Mouse (Mus musculus): ENCODE data around the gene Prr7. TPM values are rescaled to one million over a fixed set of nuclear protein-coding genes. Genes with fewer than 3 reads are reported as not detected.

Gene Prr7
- polyA plus RNA-seq, 1 experiment from 2014 or later: 4.9 TPM

- WGBS: 73% methylated on average over 6 of the region's 6 CpGs
- no peaks in the 10 kb centered on the region for H3K9me3 ChIP-seq (ENCODE audit: control insufficient read depth, low read length)
- no peaks in the 10 kb centered on the region for H3K27me3 ChIP-seq (replicated peaks; ENCODE audit: control insufficient read depth, insufficient read depth, low read length)
- peak overlapping the region; percentile 85 for H3K4me2 ChIP-seq (ENCODE audit: low read length)
- no peak overlapping the region; the same call in 1 of the 2 replicates for H3K4me3 ChIP-seq (ENCODE audit: low read length)
- H3K27ac ChIP-seq (ENCODE audit: low read depth, low read length): no peak overlapping the region
- no peak for ATAC-seq
- peak overlapping the region; percentile 90; the same call in 1 of the 2 replicates for H3K9ac ChIP-seq (ENCODE audit: low read depth, low read length)
- H3K36me3 ChIP-seq (ENCODE audit: control insufficient read depth, insufficient read depth, low read length): peaks cover 9% of the 10 kb centered on the region; the same call in 1 of the 2 replicates
- H3K4me1 ChIP-seq (ENCODE audit: control insufficient read depth, insufficient read depth, low read depth, low read length): peaks cover 16% of the 10 kb centered on the region
These were observed 17.5 kb upstream of the Prr7 start for GRCm38 (mm10) chr13:55446483-55447105.

- peaks cover 14% of the 10 kb centered on the region for H3K36me3 ChIP-seq (ENCODE audit: control insufficient read depth, insufficient read depth, low read length)
- no peak overlapping the region for H3K4me3 ChIP-seq (ENCODE audit: low read length)
- H3K9ac ChIP-seq (ENCODE audit: low read depth, low read length): no peak overlapping the region
- no peak for ATAC-seq
- H3K27me3 ChIP-seq (replicated peaks; ENCODE audit: control insufficient read depth, insufficient read depth, low read length): no peaks in the 10 kb centered on the region
- peaks cover 16% of the 10 kb centered on the region for H3K4me1 ChIP-seq (ENCODE audit: control insufficient read depth, insufficient read depth, low read depth, low read length)
- 63% methylated on average over 3 of the region's 3 CpGs for WGBS
- H3K9me3 ChIP-seq (ENCODE audit: control insufficient read depth, low read length): no peaks in the 10 kb centered on the region
- no peak overlapping the region for H3K4me2 ChIP-seq (ENCODE audit: low read length)
- H3K27ac ChIP-seq (ENCODE audit: low read depth, low read length): no peak overlapping the region
These were observed 16.5 kb upstream of the Prr7 start for GRCm38 (mm10) chr13:55447543-55447943.

- no peak for ATAC-seq
- 90% methylated on average over 5 of the region's 5 CpGs for WGBS
- no peaks in the 10 kb centered on the region for H3K9me3 ChIP-seq (ENCODE audit: control insufficient read depth, low read length)
- peaks cover 16% of the 10 kb centered on the region for H3K4me1 ChIP-seq (ENCODE audit: control insufficient read depth, insufficient read depth, low read depth, low read length)
- H3K36me3 ChIP-seq (ENCODE audit: control insufficient read depth, insufficient read depth, low read length): peaks cover 20% of the 10 kb centered on the region
- no peak overlapping the region for H3K4me3 ChIP-seq (ENCODE audit: low read length)
- H3K4me2 ChIP-seq (ENCODE audit: low read length): no peak overlapping the region
- H3K27ac ChIP-seq (ENCODE audit: low read depth, low read length): no peak overlapping the region
- no peak overlapping the region for H3K9ac ChIP-seq (ENCODE audit: low read depth, low read length)
- H3K27me3 ChIP-seq (replicated peaks; ENCODE audit: control insufficient read depth, insufficient read depth, low read length): no peaks in the 10 kb centered on the region
These were observed 15.9 kb upstream of the Prr7 start for GRCm38 (mm10) chr13:55448131-55448530.

DNA sequence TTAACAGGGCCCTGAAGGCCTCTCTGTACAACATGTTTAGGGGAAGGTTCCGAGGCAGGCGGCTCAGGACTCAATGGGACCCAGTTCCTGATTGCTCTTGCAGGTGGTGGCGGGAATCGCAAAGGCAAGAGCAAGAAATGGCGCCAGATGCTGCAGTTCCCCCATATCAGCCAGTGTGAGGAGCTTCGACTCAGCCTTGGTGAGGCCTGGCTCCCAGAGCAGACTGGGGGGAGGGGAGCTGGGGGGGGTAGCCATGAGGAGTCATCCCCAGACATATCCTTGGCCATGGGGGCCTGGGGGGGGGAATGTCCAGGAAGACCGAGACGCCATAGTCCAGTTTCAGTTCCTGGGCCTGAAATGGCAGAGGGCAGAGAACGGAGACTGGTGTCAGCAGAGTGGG is 14.9 kb upstream of the Prr7 start:
- Histone ChIP-seq H3K27me3 (replicated peaks; ENCODE audit: control insufficient read depth, insufficient read depth, low read length) (no peaks in the 10 kb centered on the region), H3K9me3 (ENCODE audit: control insufficient read depth, low read length) (no peaks in the 10 kb centered on the region), H3K4me2 (ENCODE audit: low read length) (no peak overlapping the region), H3K36me3 (ENCODE audit: control insufficient read depth, insufficient read depth, low read length) (peaks cover 26% of the 10 kb centered on the region), H3K4me1 (ENCODE audit: control insufficient read depth, insufficient read depth, low read depth, low read length) (peaks cover 16% of the 10 kb centered on the region), H3K4me3 (ENCODE audit: low read length) (no peak overlapping the region), H3K27ac (ENCODE audit: low read depth, low read length) (no peak overlapping the region), H3K9ac (ENCODE audit: low read depth, low read length) (no peak overlapping the region)
- no peak for ATAC-seq
- 91% methylated on average over 9 of the region's 9 CpGs for WGBS

- H3K27me3 ChIP-seq (replicated peaks; ENCODE audit: control insufficient read depth, insufficient read depth, low read length): no peaks in the 10 kb centered on the region
- no peak overlapping the region for H3K27ac ChIP-seq (ENCODE audit: low read depth, low read length)
- H3K36me3 ChIP-seq (ENCODE audit: control insufficient read depth, insufficient read depth, low read length): peaks cover 29% of the 10 kb centered on the region
- no peak overlapping the region for H3K9ac ChIP-seq (ENCODE audit: low read depth, low read length)
- ATAC-seq: no peak
- 90% methylated on average over 17 of the region's 17 CpGs for WGBS
- H3K4me3 ChIP-seq (ENCODE audit: low read length): no peak overlapping the region
- H3K4me2 ChIP-seq (ENCODE audit: low read length): no peak overlapping the region
- H3K9me3 ChIP-seq (ENCODE audit: control insufficient read depth, low read length): no peaks in the 10 kb centered on the region
- H3K4me1 ChIP-seq (ENCODE audit: control insufficient read depth, insufficient read depth, low read depth, low read length): peaks cover 16% of the 10 kb centered on the region
These were observed 14.2 kb upstream of the Prr7 start for GRCm38 (mm10) chr13:55449679-55450441.

- Histone ChIP-seq H3K4me1 (ENCODE audit: control insufficient read depth, insufficient read depth, low read depth, low read length) (peaks cover 16% of the 10 kb centered on the region), H3K4me2 (ENCODE audit: low read length) (no peak overlapping the region), H3K27ac (ENCODE audit: low read depth, low read length) (no peak overlapping the region), H3K9me3 (ENCODE audit: control insufficient read depth, low read length) (no peaks in the 10 kb centered on the region), H3K9ac (ENCODE audit: low read depth, low read length) (no peak overlapping the region), H3K36me3 (ENCODE audit: control insufficient read depth, insufficient read depth, low read length) (peaks cover 29% of the 10 kb centered on the region), H3K4me3 (ENCODE audit: low read length) (no peak overlapping the region), H3K27me3 (replicated peaks; ENCODE audit: control insufficient read depth, insufficient read depth, low read length) (no peaks in the 10 kb centered on the region)
- 84% methylated on average over 11 of the region's 11 CpGs for WGBS
- 0 out of 2 replicates have a peak, but pooled peaks have one; percentile 22 for ATAC-seq
These were observed 13.5 kb upstream of the Prr7 start for GRCm38 (mm10) chr13:55450511-55450980.

DNA sequence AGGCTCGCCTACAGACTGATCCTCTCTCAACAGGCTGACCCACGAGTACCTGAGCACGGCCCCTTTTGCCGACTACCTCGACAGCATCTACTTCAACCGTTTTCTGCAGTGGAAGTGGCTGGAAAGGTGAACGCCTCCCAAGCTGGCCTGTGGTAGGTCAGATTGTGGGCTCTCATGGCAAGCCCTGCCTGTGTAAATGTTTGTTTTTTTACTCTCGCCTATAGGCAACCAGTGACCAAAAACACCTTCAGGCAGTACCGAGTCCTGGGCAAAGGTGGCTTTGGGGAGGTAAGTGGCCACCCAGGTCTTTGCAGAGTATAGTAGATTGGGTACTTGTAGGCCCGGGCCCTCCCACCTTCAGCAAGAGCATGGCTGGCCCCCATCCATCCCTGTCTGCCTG is 12.8 kb upstream of the Prr7 start:
- no peak overlapping the region for H3K9ac ChIP-seq (ENCODE audit: low read depth, low read length)
- peaks cover 29% of the 10 kb centered on the region for H3K36me3 ChIP-seq (ENCODE audit: control insufficient read depth, insufficient read depth, low read length)
- no peaks in the 10 kb centered on the region for H3K27me3 ChIP-seq (replicated peaks; ENCODE audit: control insufficient read depth, insufficient read depth, low read length)
- H3K4me3 ChIP-seq (ENCODE audit: low read length): no peak overlapping the region
- no peak overlapping the region for H3K27ac ChIP-seq (ENCODE audit: low read depth, low read length)
- ATAC-seq: no peak
- 96% methylated on average over 10 of the region's 10 CpGs for WGBS
- H3K4me2 ChIP-seq (ENCODE audit: low read length): no peak overlapping the region
- no peaks in the 10 kb centered on the region for H3K9me3 ChIP-seq (ENCODE audit: control insufficient read depth, low read length)
- H3K4me1 ChIP-seq (ENCODE audit: control insufficient read depth, insufficient read depth, low read depth, low read length): peaks cover 11% of the 10 kb centered on the region

DNA sequence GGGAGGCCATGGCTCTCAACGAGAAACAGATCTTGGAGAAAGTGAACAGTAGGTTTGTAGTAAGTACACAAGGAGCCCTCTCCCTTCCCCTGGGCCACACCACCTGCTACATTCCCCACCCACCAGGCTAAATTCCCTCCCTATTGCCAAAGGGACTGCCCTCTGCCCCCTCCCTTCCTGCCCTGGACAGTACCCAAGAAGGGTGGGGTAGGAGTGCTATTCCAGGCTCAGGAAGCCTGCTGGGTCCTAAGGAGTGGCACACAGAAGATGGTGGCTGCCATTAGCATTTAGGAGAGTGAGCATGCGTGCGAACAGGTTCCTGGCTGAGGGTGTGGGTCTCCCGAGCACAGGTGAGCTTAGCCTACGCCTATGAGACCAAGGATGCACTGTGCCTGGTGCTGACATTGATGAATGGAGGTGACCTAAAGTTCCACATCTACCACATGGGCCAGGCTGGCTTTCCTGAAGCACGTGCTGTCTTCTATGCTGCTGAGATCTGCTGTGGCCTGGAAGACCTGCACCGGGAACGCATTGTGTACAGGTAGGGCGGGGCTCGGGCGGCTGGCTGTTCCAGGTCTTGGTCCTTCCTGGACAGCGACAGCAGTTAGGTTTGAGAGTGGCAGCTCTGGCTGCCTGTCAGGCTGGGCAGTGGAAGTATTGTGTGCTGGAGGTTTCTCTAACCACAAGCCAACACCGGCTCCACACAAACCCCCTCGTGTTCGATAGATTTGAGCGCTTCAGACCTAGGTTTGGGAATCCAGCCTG is 12.1 kb upstream of the Prr7 start:
- no peak overlapping the region for H3K9ac ChIP-seq (ENCODE audit: low read depth, low read length)
- no peaks in the 10 kb centered on the region for H3K9me3 ChIP-seq (ENCODE audit: control insufficient read depth, low read length)
- 92% methylated on average over 16 of the region's 16 CpGs for WGBS
- H3K4me2 ChIP-seq (ENCODE audit: low read length): no peak overlapping the region
- no peak overlapping the region for H3K27ac ChIP-seq (ENCODE audit: low read depth, low read length)
- H3K4me1 ChIP-seq (ENCODE audit: control insufficient read depth, insufficient read depth, low read depth, low read length): peaks cover 4% of the 10 kb centered on the region
- no peak for ATAC-seq
- H3K27me3 ChIP-seq (replicated peaks; ENCODE audit: control insufficient read depth, insufficient read depth, low read length): no peaks in the 10 kb centered on the region
- H3K36me3 ChIP-seq (ENCODE audit: control insufficient read depth, insufficient read depth, low read length): peaks cover 31% of the 10 kb centered on the region
- H3K4me3 ChIP-seq (ENCODE audit: low read length): no peak overlapping the region

DNA sequence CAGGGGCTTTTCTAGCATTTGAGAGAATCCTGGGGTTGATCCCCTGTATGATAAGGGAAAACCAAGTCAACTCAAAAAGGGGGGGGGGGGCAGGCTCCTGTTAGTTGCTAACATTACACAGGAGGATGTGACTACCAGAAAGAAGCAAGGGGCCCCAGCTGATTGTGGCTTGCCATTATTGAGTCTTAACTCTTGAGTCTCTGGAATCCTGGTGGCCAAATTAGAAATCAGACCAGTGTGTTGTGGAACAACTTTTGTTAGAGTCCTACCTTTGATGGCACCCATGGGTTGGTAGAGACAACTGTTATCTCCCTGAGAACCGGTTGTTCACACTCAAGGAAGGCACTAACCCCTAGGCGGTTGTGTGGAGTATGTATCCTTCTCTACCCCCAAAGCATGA is 1.1 kb upstream of the Prr7 start:
- Histone ChIP-seq H3K27ac (ENCODE audit: low read depth, low read length) (no peak overlapping the region; the same call in 1 of the 2 replicates), H3K4me3 (ENCODE audit: low read length) (no peak overlapping the region), H3K9me3 (ENCODE audit: control insufficient read depth, low read length) (no peaks in the 10 kb centered on the region), H3K27me3 (replicated peaks; ENCODE audit: control insufficient read depth, insufficient read depth, low read length) (no peaks in the 10 kb centered on the region), H3K36me3 (ENCODE audit: control insufficient read depth, insufficient read depth, low read length) (peaks cover 2% of the 10 kb centered on the region), H3K4me2 (ENCODE audit: low read length) (peak overlapping the region; percentile 94; the same call in 1 of the 2 replicates), H3K4me1 (ENCODE audit: control insufficient read depth, insufficient read depth, low read depth, low read length) (peaks cover 44% of the 10 kb centered on the region), H3K9ac (ENCODE audit: low read depth, low read length) (no peak overlapping the region)
- 53% methylated on average over 2 of the region's 2 CpGs for WGBS
- ATAC-seq: no peak
